Mouse (Mus musculus): Measurements from ENCODE around the gene Afap1l2. TPM values are rescaled to one million over a fixed set of nuclear protein-coding genes. Genes with fewer than 3 reads are reported as not detected.

Afap1l2 gene
- polyA plus RNA-seq, 1 experiment from 2014 or later: 11.7 TPM

GRCm38 (mm10) chr19:56992978-56993545 lies 15.0 kb downstream of the Afap1l2 start:
- 71% methylated on average over 8 of the region's 8 CpGs for WGBS
- ATAC-seq: no peak
- H3K36me3 ChIP-seq (ENCODE audit: control insufficient read depth, insufficient read depth, low read length): no peaks in the 10 kb centered on the region

GRCm38 (mm10) chr19:56990367-56991111 lies 17.5 kb downstream of the Afap1l2 start:
- peak overlapping the region; percentile 30 for H3K4me2 ChIP-seq (ENCODE audit: low read length)
- peak overlapping the region; percentile 58 for H3K27ac ChIP-seq (ENCODE audit: low read length)
- H3K27me3 ChIP-seq (ENCODE audit: control insufficient read depth, insufficient read depth, low read depth, low read length): no peaks in the 10 kb centered on the region
- H3K36me3 ChIP-seq (ENCODE audit: control insufficient read depth, insufficient read depth, low read length): no peaks in the 10 kb centered on the region
- no peak overlapping the region; the same call in 1 of the 2 replicates for H3K9ac ChIP-seq (ENCODE audit: low read depth, low read length)
- peak; percentile 83 for ATAC-seq
- H3K9me3 ChIP-seq (replicated peaks; ENCODE audit: control insufficient read depth, low read length, poor library complexity, severe bottlenecking): no peaks in the 10 kb centered on the region
- WGBS: 12% methylated on average over 14 of the region's 14 CpGs
- peaks cover 14% of the 10 kb centered on the region for H3K4me1 ChIP-seq (ENCODE audit: control insufficient read depth, insufficient read depth, low read length)
- no peak overlapping the region for H3K4me3 ChIP-seq (ENCODE audit: low read depth, low read length)

More at GRCm38 (mm10) chr19:56992978-56993545, 15.0 kb downstream of the Afap1l2 start:
- no peak overlapping the region for H3K4me2 ChIP-seq (ENCODE audit: low read length)
- H3K9me3 ChIP-seq (replicated peaks; ENCODE audit: control insufficient read depth, low read length, poor library complexity, severe bottlenecking): no peaks in the 10 kb centered on the region
- no peak overlapping the region for H3K9ac ChIP-seq (ENCODE audit: low read depth, low read length)
- no peak overlapping the region for H3K27ac ChIP-seq (ENCODE audit: low read length)
- no peaks in the 10 kb centered on the region for H3K27me3 ChIP-seq (ENCODE audit: control insufficient read depth, insufficient read depth, low read depth, low read length)
- H3K4me3 ChIP-seq (ENCODE audit: low read depth, low read length): no peak overlapping the region
- H3K4me1 ChIP-seq (ENCODE audit: control insufficient read depth, insufficient read depth, low read length): peaks cover 23% of the 10 kb centered on the region

GRCm38 (mm10) chr19:56989171-56989570 lies 18.9 kb downstream of the Afap1l2 start:
- no peak for ATAC-seq
- no peak overlapping the region for H3K4me3 ChIP-seq (ENCODE audit: low read depth, low read length)
- no peak overlapping the region for H3K4me2 ChIP-seq (ENCODE audit: low read length)
- no peaks in the 10 kb centered on the region for H3K27me3 ChIP-seq (ENCODE audit: control insufficient read depth, insufficient read depth, low read depth, low read length)
- H3K9ac ChIP-seq (ENCODE audit: low read depth, low read length): no peak overlapping the region
- H3K9me3 ChIP-seq (replicated peaks; ENCODE audit: control insufficient read depth, low read length, poor library complexity, severe bottlenecking): no peaks in the 10 kb centered on the region
- no peak overlapping the region for H3K27ac ChIP-seq (ENCODE audit: low read length)
- H3K4me1 ChIP-seq (ENCODE audit: control insufficient read depth, insufficient read depth, low read length): peaks cover 14% of the 10 kb centered on the region
- no peaks in the 10 kb centered on the region for H3K36me3 ChIP-seq (ENCODE audit: control insufficient read depth, insufficient read depth, low read length)
- 79% methylated on average over 8 of the region's 8 CpGs for WGBS

GRCm38 (mm10) chr19:56984229-56984628 lies 23.8 kb downstream of the Afap1l2 start:
- WGBS: 71% methylated on average over 4 of the region's 4 CpGs
- H3K4me3 ChIP-seq (ENCODE audit: low read depth, low read length): no peak overlapping the region
- no peaks in the 10 kb centered on the region for H3K36me3 ChIP-seq (ENCODE audit: control insufficient read depth, insufficient read depth, low read length)
- no peak overlapping the region for H3K4me2 ChIP-seq (ENCODE audit: low read length)
- H3K27me3 ChIP-seq (ENCODE audit: control insufficient read depth, insufficient read depth, low read depth, low read length): no peaks in the 10 kb centered on the region
- H3K4me1 ChIP-seq (ENCODE audit: control insufficient read depth, insufficient read depth, low read length): no peaks in the 10 kb centered on the region
- H3K9ac ChIP-seq (ENCODE audit: low read depth, low read length): no peak overlapping the region
- H3K9me3 ChIP-seq (replicated peaks; ENCODE audit: control insufficient read depth, low read length, poor library complexity, severe bottlenecking): no peaks in the 10 kb centered on the region
- ATAC-seq: no peak
- H3K27ac ChIP-seq (ENCODE audit: low read length): no peak overlapping the region

- whole genome bisulfite sequencing: 52% methylated on average over 10 of the region's 10 CpGs
- H3K27me3 ChIP-seq (ENCODE audit: control insufficient read depth, insufficient read depth, low read depth, low read length): no peaks in the 10 kb centered on the region
- H3K4me1 ChIP-seq (ENCODE audit: control insufficient read depth, insufficient read depth, low read length): no peaks in the 10 kb centered on the region
- H3K9ac ChIP-seq (ENCODE audit: low read depth, low read length): no peak overlapping the region
- no peak overlapping the region for H3K4me3 ChIP-seq (ENCODE audit: low read depth, low read length)
- no peaks in the 10 kb centered on the region for H3K9me3 ChIP-seq (replicated peaks; ENCODE audit: control insufficient read depth, low read length, poor library complexity, severe bottlenecking)
- H3K27ac ChIP-seq (ENCODE audit: low read length): no peak overlapping the region
- no peaks in the 10 kb centered on the region for H3K36me3 ChIP-seq (ENCODE audit: control insufficient read depth, insufficient read depth, low read length)
- no peak for ATAC-seq
- no peak overlapping the region for H3K4me2 ChIP-seq (ENCODE audit: low read length)
These were observed 24.3 kb downstream of the Afap1l2 start for GRCm38 (mm10) chr19:56983757-56984156.

GRCm38 (mm10) chr19:56981760-56982159 lies 26.3 kb downstream of the Afap1l2 start:
- H3K36me3 ChIP-seq (ENCODE audit: control insufficient read depth, insufficient read depth, low read length): no peaks in the 10 kb centered on the region
- H3K4me3 ChIP-seq (ENCODE audit: low read depth, low read length): no peak overlapping the region
- no peaks in the 10 kb centered on the region for H3K4me1 ChIP-seq (ENCODE audit: control insufficient read depth, insufficient read depth, low read length)
- H3K27me3 ChIP-seq (ENCODE audit: control insufficient read depth, insufficient read depth, low read depth, low read length): no peaks in the 10 kb centered on the region
- WGBS: 79% methylated on average over 9 of the region's 9 CpGs
- ATAC-seq: no peak
- H3K9ac ChIP-seq (ENCODE audit: low read depth, low read length): no peak overlapping the region
- no peak overlapping the region for H3K27ac ChIP-seq (ENCODE audit: low read length)
- no peaks in the 10 kb centered on the region for H3K9me3 ChIP-seq (replicated peaks; ENCODE audit: control insufficient read depth, low read length, poor library complexity, severe bottlenecking)
- no peak overlapping the region for H3K4me2 ChIP-seq (ENCODE audit: low read length)

- H3K36me3 ChIP-seq (ENCODE audit: control insufficient read depth, insufficient read depth, low read length): no peaks in the 10 kb centered on the region
- H3K9ac ChIP-seq (ENCODE audit: low read depth, low read length): no peak overlapping the region
- no peak overlapping the region for H3K27ac ChIP-seq (ENCODE audit: low read length)
- no peaks in the 10 kb centered on the region for H3K9me3 ChIP-seq (replicated peaks; ENCODE audit: control insufficient read depth, low read length, poor library complexity, severe bottlenecking)
- H3K4me2 ChIP-seq (ENCODE audit: low read length): no peak overlapping the region
- WGBS: 91% methylated on average over 2 of the region's 2 CpGs
- no peaks in the 10 kb centered on the region for H3K4me1 ChIP-seq (ENCODE audit: control insufficient read depth, insufficient read depth, low read length)
- no peaks in the 10 kb centered on the region for H3K27me3 ChIP-seq (ENCODE audit: control insufficient read depth, insufficient read depth, low read depth, low read length)
- H3K4me3 ChIP-seq (ENCODE audit: low read depth, low read length): no peak overlapping the region
- no peak for ATAC-seq
These were observed 27.2 kb downstream of the Afap1l2 start for GRCm38 (mm10) chr19:56980803-56981202.

- H3K4me2 ChIP-seq (ENCODE audit: low read length): no peak overlapping the region
- H3K27ac ChIP-seq (ENCODE audit: low read length): peak overlapping the region; percentile 48
- H3K4me1 ChIP-seq (ENCODE audit: control insufficient read depth, insufficient read depth, low read length): no peaks in the 10 kb centered on the region
- peak; percentile 54; the same call in 1 of the 2 replicates for ATAC-seq
- 62% methylated on average over 19 of the region's 19 CpGs for WGBS
- no peaks in the 10 kb centered on the region for H3K36me3 ChIP-seq (ENCODE audit: control insufficient read depth, insufficient read depth, low read length)
- no peak overlapping the region for H3K9ac ChIP-seq (ENCODE audit: low read depth, low read length)
- no peaks in the 10 kb centered on the region for H3K27me3 ChIP-seq (ENCODE audit: control insufficient read depth, insufficient read depth, low read depth, low read length)
- no peaks in the 10 kb centered on the region for H3K9me3 ChIP-seq (replicated peaks; ENCODE audit: control insufficient read depth, low read length, poor library complexity, severe bottlenecking)
- no peak overlapping the region for H3K4me3 ChIP-seq (ENCODE audit: low read depth, low read length)
These were observed 30.8 kb downstream of the Afap1l2 start for GRCm38 (mm10) chr19:56976962-56977948.

All from midbrain, embryonic 16.5 days (tissue).